Mouse (Mus musculus) limb, embryonic 11.5 days (tissue): ENCODE measurements around the gene Rapgef4. TPM values are rescaled to one million over a fixed set of nuclear protein-coding genes. Genes with fewer than 3 reads are reported as not detected.

Experiments used
- ATAC-seq: fragments of 200-750 bp; cut with Nextera tagmentation; 2 replicates; pipeline ENCODE4 v1.8.0; 2017; ENCODE audit warnings: low read depth; ENCODE audit not compliant: insufficient number of reproducible peaks, low FRiP score, low TSS enrichment
- DNase-seq: peaks from one replicate; pipeline ENCODE4 v3.0.0-alpha.2; 2015; ENCODE audit warnings: low spot score
- H3K27ac ChIP-seq: fragments of 300-500 bp; sonication (generic); replicated peaks from 2 replicates; pipeline ENCODE4 v1.5.1; 2014; ENCODE audit warnings: low read depth, mild to moderate bottlenecking, low read length
- H3K27me3 ChIP-seq: fragments of 300-500 bp; sonication (generic); 2 replicates; pipeline ENCODE4 v1.6.1; 2014; ENCODE audit warnings: mild to moderate bottlenecking, low read length, mixed read lengths; ENCODE audit not compliant: control insufficient read depth, insufficient read depth
- H3K36me3 ChIP-seq: fragments of 300-500 bp; sonication (generic); 2 replicates; pipeline ENCODE4 v1.6.1; 2014; ENCODE audit warnings: mild to moderate bottlenecking, low read length, moderate library complexity, mixed read lengths; ENCODE audit not compliant: control insufficient read depth, insufficient read depth
- H3K4me1 ChIP-seq: fragments of 300-500 bp; sonication (generic); 2 replicates; pipeline ENCODE4 v1.6.1; 2014; ENCODE audit warnings: low read length, mixed read lengths; ENCODE audit not compliant: control insufficient read depth, insufficient read depth
- H3K4me2 ChIP-seq: fragments of 300-500 bp; sonication (generic); 2 replicates; pipeline ENCODE4 v1.6.1; 2014; ENCODE audit warnings: low read depth, mild to moderate bottlenecking, moderate library complexity; ENCODE audit not compliant: severe bottlenecking
- H3K4me3 ChIP-seq: fragments of 300-500 bp; sonication (generic); 2 replicates; pipeline ENCODE4 v1.5.1; 2014; ENCODE audit warnings: low read depth, low read length
- H3K9ac ChIP-seq: fragments of 300-500 bp; sonication (generic); 2 replicates; pipeline ENCODE4 v1.6.1; 2014; ENCODE audit warnings: mild to moderate bottlenecking, low read length
- H3K9me3 ChIP-seq: fragments of 300-500 bp; sonication (generic); 2 replicates; pipeline ENCODE4 v1.6.1; 2016; ENCODE audit warnings: low read length; ENCODE audit not compliant: control insufficient read depth
- WGBS: fragments of 180-500 bp; shearing (Covaris S2); extraction: QIAGEN DNeasy Blood & Tissue Kit; methylation state at CpG from one replicate; pipeline ENCODE4 v1.1.7; 2014; 5-methylcytosine and 5-hydroxymethylcytosine counted together
- polyA plus RNA-seq: library from polyadenylated mRNA; unstranded; fragments of >200 nt; fragmentation: Nextera tagmentation; extraction: Ambion mirVana; gene quantifications from 2 replicates; pipeline ENCODE4 v1.2.1, GENCODE M21; 2014

The Rapgef4 gene
- polyA plus RNA-seq, 1 experiment from 2014 or later: 0.88 TPM

DNA sequence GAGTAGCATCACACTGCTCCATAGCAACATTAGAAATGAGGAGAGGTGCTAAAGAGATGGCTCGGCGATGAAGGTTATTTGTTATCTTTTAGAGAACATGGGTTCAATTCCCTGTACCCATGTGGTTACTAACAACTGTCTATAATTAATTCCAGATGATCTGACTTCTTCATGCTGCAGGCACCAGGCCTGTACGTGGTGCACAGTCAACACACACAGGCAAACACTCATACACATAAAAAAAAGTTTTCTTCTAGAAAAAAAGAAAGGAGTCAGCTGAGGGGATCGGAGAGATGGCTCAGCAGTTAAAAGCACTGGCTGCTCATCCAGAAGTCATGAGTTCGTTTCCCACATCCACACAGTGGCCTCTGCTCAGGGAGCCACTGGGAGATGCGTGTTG, 314.0 kb downstream of the Rapgef4 start:
- no peak overlapping the region for H3K4me3 ChIP-seq
- H3K36me3 ChIP-seq: no peaks in the 10 kb centered on the region
- H3K27ac ChIP-seq: no peak overlapping the region
- H3K4me1 ChIP-seq: 0 out of 2 replicates have a peak, but pooled peaks cover 2% of the 10 kb centered on the region
- no peak for DNase-seq
- 49% methylated on average over 6 of the region's 6 CpGs for WGBS
- no peak overlapping the region for H3K4me2 ChIP-seq
- no peaks in the 10 kb centered on the region for H3K27me3 ChIP-seq
- no peak for ATAC-seq
- H3K9ac ChIP-seq: no peak overlapping the region
- no peaks in the 10 kb centered on the region for H3K9me3 ChIP-seq

GRCm38 (mm10) chr2:72296984-72297715, 316.1 kb downstream of the Rapgef4 start:
- no peak overlapping the region for H3K9ac ChIP-seq
- H3K36me3 ChIP-seq: no peaks in the 10 kb centered on the region
- ATAC-seq (no peak), DNase-seq (no peak)
- no peak overlapping the region for H3K4me3 ChIP-seq
- no peaks in the 10 kb centered on the region for H3K27me3 ChIP-seq
- H3K9me3 ChIP-seq: no peaks in the 10 kb centered on the region
- 0 out of 2 replicates have a peak, but pooled peaks cover 2% of the 10 kb centered on the region for H3K4me1 ChIP-seq
- H3K4me2 ChIP-seq: no peak overlapping the region
- no peak overlapping the region for H3K27ac ChIP-seq
- WGBS: 89% methylated on average over 10 of the region's 10 CpGs

GRCm38 (mm10) chr2:72297716-72298082, 316.7 kb downstream of the Rapgef4 start:
- no peak for DNase-seq
- Histone ChIP-seq H3K4me1 (0 out of 2 replicates have a peak, but pooled peaks cover 2% of the 10 kb centered on the region), H3K4me2 (no peak overlapping the region), H3K27ac (no peak overlapping the region), H3K4me3 (no peak overlapping the region), H3K9ac (no peak overlapping the region), H3K9me3 (no peaks in the 10 kb centered on the region), H3K36me3 (no peaks in the 10 kb centered on the region), H3K27me3 (no peaks in the 10 kb centered on the region)
- 71% methylated on average over 10 of the region's 10 CpGs for WGBS
- ATAC-seq: no peak

DNA sequence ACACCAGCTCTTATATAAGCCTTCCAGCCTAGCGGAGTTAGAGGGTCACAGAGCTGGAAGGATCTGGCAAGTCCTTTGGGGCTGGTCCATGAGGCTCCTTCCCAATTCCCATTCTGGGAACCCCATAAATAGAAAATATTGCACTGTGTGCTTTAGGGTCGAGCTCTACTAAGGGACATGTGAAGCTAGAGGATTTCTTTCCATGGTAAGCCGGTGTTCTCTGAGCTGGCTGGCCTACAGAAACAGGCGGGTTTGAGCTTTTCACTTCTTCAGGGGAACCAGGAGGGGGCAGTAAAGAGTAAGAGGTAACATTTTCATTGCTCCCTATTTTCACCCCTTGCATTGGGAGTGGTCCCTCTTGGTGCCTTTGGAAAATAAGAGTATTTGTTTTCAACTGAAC, 317.4 kb downstream of the Rapgef4 start:
- H3K4me2 ChIP-seq: no peak overlapping the region
- no peaks in the 10 kb centered on the region for H3K27me3 ChIP-seq
- no peak overlapping the region for H3K9ac ChIP-seq
- ATAC-seq (no peak), DNase-seq (no peak)
- WGBS: 66% methylated on average over 4 of the region's 4 CpGs
- no peaks in the 10 kb centered on the region for H3K9me3 ChIP-seq
- H3K27ac ChIP-seq: no peak overlapping the region
- no peaks in the 10 kb centered on the region for H3K36me3 ChIP-seq
- H3K4me1 ChIP-seq: 0 out of 2 replicates have a peak, but pooled peaks cover 2% of the 10 kb centered on the region
- no peak overlapping the region for H3K4me3 ChIP-seq

DNA sequence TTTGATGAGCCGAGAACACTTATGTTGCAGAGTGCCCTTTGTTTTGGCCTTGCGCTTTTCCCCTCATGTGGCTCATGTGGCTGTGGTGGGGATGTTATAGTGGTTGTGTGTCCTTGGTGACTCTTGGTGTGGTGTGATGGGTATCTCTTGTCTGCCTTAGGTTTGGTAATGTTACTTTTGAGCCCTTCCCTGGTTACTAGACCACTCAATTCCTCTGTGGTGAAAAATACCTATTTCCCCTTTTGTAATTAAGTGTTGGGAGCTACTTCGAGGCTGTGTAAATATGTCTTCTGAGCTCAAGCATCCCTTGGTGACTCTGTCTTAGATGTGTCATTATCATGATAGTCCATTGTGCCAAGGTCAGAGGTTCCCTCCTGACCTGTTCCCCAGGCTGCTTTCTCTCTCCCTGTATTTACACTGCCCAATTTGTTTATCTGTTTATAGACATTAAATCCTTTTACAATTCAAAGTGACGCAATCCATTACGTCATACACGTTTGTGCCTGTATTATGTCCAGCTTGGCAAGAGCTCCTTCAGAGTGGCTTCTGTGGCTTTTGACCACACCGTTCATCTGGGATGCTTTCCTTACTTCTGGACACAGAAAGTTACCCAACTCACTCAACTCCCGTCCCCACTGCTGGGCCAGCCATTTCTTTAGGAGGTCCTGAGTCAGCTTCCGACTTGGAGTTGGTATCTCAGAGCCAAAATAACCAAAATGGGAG, 320.3 kb downstream of the Rapgef4 start:
- ATAC-seq (no peak), DNase-seq (no peak)
- Histone ChIP-seq H3K36me3 (no peaks in the 10 kb centered on the region), H3K9ac (no peak overlapping the region), H3K9me3 (no peaks in the 10 kb centered on the region), H3K4me3 (no peak overlapping the region), H3K27ac (no peak overlapping the region), H3K4me1 (0 out of 2 replicates have a peak, but pooled peaks cover 2% of the 10 kb centered on the region), H3K4me2 (no peak overlapping the region), H3K27me3 (no peaks in the 10 kb centered on the region)
- 83% methylated on average over 9 of the region's 9 CpGs for WGBS

DNA sequence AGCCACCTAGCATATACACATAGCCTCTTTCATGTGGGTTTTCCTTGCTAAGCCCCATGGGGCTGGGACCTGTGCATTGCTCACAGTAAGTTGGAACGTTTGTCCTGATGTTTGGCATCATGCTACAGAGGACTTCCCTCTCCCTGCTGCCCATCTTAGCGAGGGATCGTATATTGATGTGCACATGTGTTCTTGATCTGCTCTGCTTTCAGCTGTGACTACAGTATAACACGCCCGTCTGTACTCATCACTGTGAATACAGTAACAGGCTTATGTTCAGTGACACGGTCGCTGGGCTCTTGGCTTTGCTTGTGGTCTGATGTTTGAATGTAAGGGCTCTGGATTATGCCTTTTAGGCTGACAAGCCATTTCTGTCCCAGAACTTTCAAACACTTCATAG, 324.7 kb downstream of the Rapgef4 start:
- Histone ChIP-seq H3K9me3 (no peaks in the 10 kb centered on the region), H3K36me3 (no peaks in the 10 kb centered on the region), H3K27me3 (no peaks in the 10 kb centered on the region), H3K4me1 (no peaks in the 10 kb centered on the region), H3K9ac (no peak overlapping the region), H3K4me3 (no peak overlapping the region), H3K27ac (no peak overlapping the region), H3K4me2 (no peak overlapping the region)
- 88% methylated on average over 7 of the region's 7 CpGs for WGBS
- ATAC-seq (no peak), DNase-seq (no peak)

Other genes starting within 250 kb of the Rapgef4 start
- 28.0 and 31.2 TPM in 2 replicates for gene Itga6, start 235.6 kb upstream of the Rapgef4 start, polyA plus RNA-seq
- 47.3 and 49.1 TPM in 2 replicates for gene Pdk1, start 108.0 kb upstream of the Rapgef4 start, polyA plus RNA-seq